Comparison of ENCODE assay signal across 8 mouse cellular contexts in genomic region chr17:34109038-34109805, GRCm38 (mm10). TPM values are rescaled to one million over a fixed set of nuclear protein-coding genes. Genes with fewer than 3 reads are reported as not detected.
A peak's percentile ranks its signal among the peaks of the same experiment; 100 is the strongest.
DNase-seq lines count a peak whose midpoint lies in the region; ATAC-seq and TF ChIP-seq lines count a peak whose summit lies in the region.

No protein-coding gene starts in this region.

- ATAC-seq in heart, embryonic 11.5 days (replicated peaks; ENCODE audit: insufficient number of reproducible peaks, low FRiP score, low TSS enrichment): no peak
- ATAC-seq in limb, embryonic 15.5 days (ENCODE audit: insufficient number of reproducible peaks, low FRiP score, low TSS enrichment, low read depth): no peak

- no peak overlapping the region for H3K9ac ChIP-seq in heart, adult 2 months (ENCODE audit: low read depth, low read length)
- no peak overlapping the region for H3K9ac ChIP-seq in heart, embryonic 11.5 days (ENCODE audit: low read depth, low read length)
- no peak overlapping the region for H3K9ac ChIP-seq in limb, embryonic 15.5 days

- TF ChIP-seq POLR2A in heart, adult 2 months (IDR thresholded peaks at IDR 0.05; ENCODE audit: insufficient read depth, low read depth, low read length): no peak
- no peak for TF ChIP-seq POLR2A in thymus, adult 2 months (IDR thresholded peaks at IDR 0.05; ENCODE audit: control insufficient read depth, extremely low read depth, insufficient read depth, low read length, poor library complexity)

- TF ChIP-seq CTCF in heart, adult 2 months (IDR thresholded peaks at IDR 0.05): peak; percentile 48
- TF ChIP-seq CTCF in thymus, adult 2 months (IDR thresholded peaks at IDR 0.05; ENCODE audit: borderline replicate concordance, control insufficient read depth, extremely low read depth, insufficient read depth, low read length, poor library complexity): 0 out of 2 replicates have a peak, but pooled peaks have one; percentile 34

- peaks cover 26% of the 10 kb centered on the region for H3K36me3 ChIP-seq in heart, adult 2 months (ENCODE audit: control insufficient read depth, insufficient read depth, low read length)
- H3K36me3 ChIP-seq in heart, embryonic 11.5 days (ENCODE audit: control insufficient read depth, insufficient read depth, low read length): peaks cover 38% of the 10 kb centered on the region
- H3K36me3 ChIP-seq in thymus, adult 2 months (ENCODE audit: control insufficient read depth, insufficient read depth, low read length): peaks cover 40% of the 10 kb centered on the region
- peaks cover 53% of the 10 kb centered on the region for H3K36me3 ChIP-seq in limb, embryonic 15.5 days

- DNase-seq in heart, adult 2 months: no peak
- peak; percentile 53 for DNase-seq in thymus, adult 2 months
- no peak for DNase-seq in thymus, adult 18-20 months
- no peak for DNase-seq in c-Kit-positive CD71-positive TER-119-positive erythroid progenitor cells, embryonic 14.5 days (ENCODE audit: low spot score)
- no peak for DNase-seq in layer of hippocampus, adult 9-11 months
- DNase-seq in ovary, postnatal 10 days (ENCODE audit: low spot score): no peak

- H3K27ac ChIP-seq in heart, adult 2 months: no peak overlapping the region
- H3K27ac ChIP-seq in heart, embryonic 11.5 days (ENCODE audit: low read depth, low read length): no peak overlapping the region
- H3K27ac ChIP-seq in thymus, adult 2 months (ENCODE audit: control insufficient read depth, insufficient read depth, low read length): peak overlapping the region; percentile 24; the same call in 1 of the 2 replicates
- H3K27ac ChIP-seq in limb, embryonic 15.5 days: 0 out of 2 replicates have a peak overlapping the region, but pooled peaks have one; percentile 44

- no peak overlapping the region for H3K4me3 ChIP-seq in heart, adult 2 months
- no peak overlapping the region for H3K4me3 ChIP-seq in heart, embryonic 11.5 days (ENCODE audit: low read depth, low read length)
- no peak overlapping the region for H3K4me3 ChIP-seq in thymus, adult 2 months (ENCODE audit: control insufficient read depth, insufficient read depth, low read length)
- H3K4me3 ChIP-seq in limb, embryonic 15.5 days: no peak overlapping the region

- no peak for TF ChIP-seq EP300 in heart, adult 2 months (IDR thresholded peaks at IDR 0.05; ENCODE audit: insufficient read depth, low read depth, low read length)

- 81% methylated on average over 14 of the region's 14 CpGs for WGBS in heart, adult 2 months
- 74% methylated on average over 14 of the region's 14 CpGs for WGBS in heart, embryonic 11.5 days (ENCODE audit: insufficient replicate concordance)
- 78% methylated on average over 14 of the region's 14 CpGs for WGBS in thymus, adult 2 months
- 78% methylated on average over 14 of the region's 14 CpGs for WGBS in limb, embryonic 15.5 days

- no peaks in the 10 kb centered on the region for H3K79me2 ChIP-seq in heart, adult 2 months (replicated peaks; ENCODE audit: control insufficient read depth, insufficient read depth, low read length)

- no peaks in the 10 kb centered on the region for H3K4me1 ChIP-seq in heart, adult 2 months (ENCODE audit: control insufficient read depth, insufficient read depth, low read length)
- no peaks in the 10 kb centered on the region for H3K4me1 ChIP-seq in heart, embryonic 11.5 days (ENCODE audit: control insufficient read depth, insufficient read depth, low read length)
- H3K4me1 ChIP-seq in thymus, adult 2 months (replicated peaks; ENCODE audit: control insufficient read depth, insufficient read depth, low read length): no peaks in the 10 kb centered on the region; the same call in 1 of the 2 replicates
- H3K4me1 ChIP-seq in limb, embryonic 15.5 days: 0 out of 2 replicates have a peak, but pooled peaks cover 3% of the 10 kb centered on the region

- intact Hi-C loops in heart, adult 2 months (cut with DNase I): loop anchor here (10.0 kb wide), 1 partner anchor 126 kb away; the partner anchor contains the start of gene H2-Ob

- H3K9me3 ChIP-seq in heart, embryonic 11.5 days (replicated peaks; ENCODE audit: control insufficient read depth, low read length): no peaks in the 10 kb centered on the region
- no peaks in the 10 kb centered on the region for H3K9me3 ChIP-seq in limb, embryonic 15.5 days

- no peak overlapping the region for H3K4me2 ChIP-seq in heart, embryonic 11.5 days
- H3K4me2 ChIP-seq in limb, embryonic 15.5 days: no peak overlapping the region

- no peaks in the 10 kb centered on the region for H3K27me3 ChIP-seq in heart, adult 2 months (ENCODE audit: control insufficient read depth, insufficient read depth, low read length)
- no peaks in the 10 kb centered on the region for H3K27me3 ChIP-seq in heart, embryonic 11.5 days (ENCODE audit: control insufficient read depth, insufficient read depth, low read length)
- H3K27me3 ChIP-seq in thymus, adult 2 months (ENCODE audit: control insufficient read depth, insufficient read depth, low read length): no peaks in the 10 kb centered on the region
- H3K27me3 ChIP-seq in limb, embryonic 15.5 days: no peaks in the 10 kb centered on the region

RNA-seq across cellular contexts. Expression of gene H2-DMa, which starts 10.1 kb away (rescaled TPM):
- total RNA-seq in heart, adult 2 months (2021): 1 to 10 TPM; 4.0 to 7.5 TPM
- polyA plus RNA-seq in heart, adult 2 months (2012; rRNA removed): 12.2 and 21.3 TPM in 2 replicates
- 6.2 and 8.1 TPM in 2 replicates for polyA plus RNA-seq in heart, embryonic 11.5 days (2014; fragmentation: Nextera tagmentation; extraction: Ambion mirVana)
- polyA plus RNA-seq in thymus, adult 2 months (2012; rRNA removed): 141 and 177 TPM in 2 replicates
- polyA plus RNA-seq in limb, embryonic 15.5 days (2015; fragmentation: Nextera tagmentation; extraction: Ambion mirVana): 13.4 and 15.2 TPM in 2 replicates

RNA-seq across cellular contexts. Expression of gene Brd2, which starts 13.2 kb away (rescaled TPM):
- total RNA-seq in heart, adult 2 months (2021): 10 to 100 TPM; 67.6 to 71.1 TPM
- polyA plus RNA-seq in heart, adult 2 months (2012; rRNA removed): 78.9 and 118 TPM in 2 replicates
- polyA plus RNA-seq in heart, embryonic 11.5 days (2014; fragmentation: Nextera tagmentation; extraction: Ambion mirVana): 59.7 and 105 TPM in 2 replicates
- polyA plus RNA-seq in thymus, adult 2 months (2012; rRNA removed): 236 and 257 TPM in 2 replicates
- polyA plus RNA-seq in limb, embryonic 15.5 days (2015; fragmentation: Nextera tagmentation; extraction: Ambion mirVana): 104 and 112 TPM in 2 replicates

RNA-seq across cellular contexts. Expression of gene H2-Oa, which starts 17.1 kb away (rescaled TPM):
- total RNA-seq in heart, adult 2 months (2021): under 1 TPM; 0.20 to 0.29 TPM
- polyA plus RNA-seq in heart, adult 2 months (2012; rRNA removed): 0.79 and 3.2 TPM in 2 replicates
- polyA plus RNA-seq in heart, embryonic 11.5 days (2014; fragmentation: Nextera tagmentation; extraction: Ambion mirVana): 0.34 and 1.2 TPM in 2 replicates
- polyA plus RNA-seq in thymus, adult 2 months (2012; rRNA removed): 122 and 154 TPM in 2 replicates
- 0.61 and 0.79 TPM in 2 replicates for polyA plus RNA-seq in limb, embryonic 15.5 days (2015; fragmentation: Nextera tagmentation; extraction: Ambion mirVana)

RNA-seq across cellular contexts. Expression of gene H2-DMb2, which starts 33.9 kb away (rescaled TPM):
- 1 to 10 TPM; 2.1 to 2.3 TPM for total RNA-seq in heart, adult 2 months (2021)
- polyA plus RNA-seq in heart, adult 2 months (2012; rRNA removed): 2.3 and 7.6 TPM in 2 replicates
- 0.20 TPM in 1 of 2 replicates, not detected in the other for polyA plus RNA-seq in heart, embryonic 11.5 days (2014; fragmentation: Nextera tagmentation; extraction: Ambion mirVana)
- polyA plus RNA-seq in thymus, adult 2 months (2012; rRNA removed): 119 and 123 TPM in 2 replicates
- 0.37 and 0.38 TPM in 2 replicates for polyA plus RNA-seq in limb, embryonic 15.5 days (2015; fragmentation: Nextera tagmentation; extraction: Ambion mirVana)

RNA-seq across cellular contexts. Expression of gene H2-DMb1, which starts 43.6 kb away (rescaled TPM):
- 1 to 10 TPM; 1.6 to 2.2 TPM for total RNA-seq in heart, adult 2 months (2021)
- 8.9 and 19.1 TPM in 2 replicates for polyA plus RNA-seq in heart, adult 2 months (2012; rRNA removed)
- 0.27 and 0.29 TPM in 2 replicates for polyA plus RNA-seq in heart, embryonic 11.5 days (2014; fragmentation: Nextera tagmentation; extraction: Ambion mirVana)
- 130 and 197 TPM in 2 replicates for polyA plus RNA-seq in thymus, adult 2 months (2012; rRNA removed)
- polyA plus RNA-seq in limb, embryonic 15.5 days (2015; fragmentation: Nextera tagmentation; extraction: Ambion mirVana): 2.6 and 3.3 TPM in 2 replicates

Comparison
In these comparisons a context has a peak if more than half of its experiments do, and no peak if none do; other contexts are left out.
1. H3K27ac ChIP-seq: peak in thymus, adult 2 months (single experiment) and limb, embryonic 15.5 days (single experiment); none in heart, adult 2 months (single experiment) and heart, embryonic 11.5 days (single experiment).
2. RNA of gene H2-Oa, which starts 17.1 kb away (polyA plus RNA-seq): 122 to 154 TPM in thymus, adult 2 months; 0.79 to 3.2 TPM in heart, adult 2 months, 0.61 to 0.79 TPM in limb, embryonic 15.5 days and 0.34 to 1.2 TPM in heart, embryonic 11.5 days; every median in the first group is over 10 times any median in the second.